Mouse (Mus musculus) liver, embryonic 14.5 days (tissue): Measurements from ENCODE around the gene Denr. TPM values are rescaled to one million over a fixed set of nuclear protein-coding genes. Genes with fewer than 3 reads are reported as not detected.
A peak's percentile ranks its signal among the peaks of the same experiment; 100 is the strongest.

Experiments used
- ATAC-seq: fragments of 200-750 bp; cut with Nextera tagmentation; 2 replicates; pipeline ENCODE4 v1.8.0; 2017; ENCODE audit warnings: moderate number of reproducible peaks, mild to moderate bottlenecking, moderate library complexity; ENCODE audit not compliant: insufficient read depth
- DNase-seq, 3 experiments: peaks; one replicate each; pipeline ENCODE4 v3.0.0-alpha.2; 2012 to 2013; ENCODE audit warnings: low read depth in 3 of 3, low spot score in 3 of 3
- H3K27ac ChIP-seq: fragments of 300-500 bp; sonication (generic); 2 replicates; pipeline ENCODE4 v1.5.1; 2014; ENCODE audit warnings: moderate library complexity, mild to moderate bottlenecking, control low read depth, inconsistent platforms
- H3K27me3 ChIP-seq: fragments of 300-500 bp; sonication (generic); 2 replicates; pipeline ENCODE4 v1.6.1; 2014; ENCODE audit warnings: mild to moderate bottlenecking, low read length, moderate library complexity; ENCODE audit not compliant: control insufficient read depth, insufficient read depth
- H3K36me3 ChIP-seq: fragments of 300-500 bp; sonication (generic); replicated peaks from 2 replicates; pipeline ENCODE4 v1.6.1; 2014; ENCODE audit warnings: low read depth; ENCODE audit not compliant: control insufficient read depth, insufficient read depth
- H3K4me1 ChIP-seq, 2 experiments: fragments of 200-500 bp in 1 of 2; fragments of 300-500 bp in 1 of 2; sonication (generic) in 1 of 2; replicated peaks; 2 replicates each; pipeline ENCODE4 v1.6.1; 2012 to 2014; ENCODE audit warnings: antibody characterized with exemption in 1 of 2, inconsistent platforms in 1 of 2, low read length in 1 of 2; ENCODE audit not compliant: control insufficient read depth in 2 of 2, insufficient read depth in 2 of 2
- H3K4me2 ChIP-seq: fragments of 300-500 bp; sonication (generic); 2 replicates; pipeline ENCODE4 v1.6.1; 2014; ENCODE audit warnings: low read depth, mild to moderate bottlenecking, control low read depth, moderate library complexity
- H3K4me3 ChIP-seq, 2 experiments: fragments of 200-500 bp in 1 of 2; fragments of 300-500 bp in 1 of 2; sonication (generic) in 1 of 2; 2 replicates each; pipeline ENCODE4 v1.5.1; 2012 to 2014; ENCODE audit warnings: low read depth in 2 of 2, low read length in 2 of 2, mild to moderate bottlenecking in 2 of 2, control low read depth in 1 of 2, inconsistent platforms in 1 of 2, moderate library complexity in 1 of 2; ENCODE audit not compliant: insufficient read depth in 1 of 2
- H3K9ac ChIP-seq: fragments of 300-500 bp; sonication (generic); replicated peaks from 2 replicates; pipeline ENCODE4 v1.6.1; 2014; ENCODE audit warnings: mild to moderate bottlenecking, control low read depth, moderate library complexity
- H3K9me3 ChIP-seq: fragments of 300-500 bp; sonication (generic); 2 replicates; pipeline ENCODE4 v1.6.1; 2016; ENCODE audit warnings: low read length, mixed read lengths; ENCODE audit not compliant: control insufficient read depth
- CTCF ChIP-seq: IDR thresholded peaks from 2 replicates; pipeline ENCODE4 v1.5.1; 2016; ENCODE audit warnings: antibody characterized with exemption, low read depth, control low read depth
- EP300 ChIP-seq: IDR thresholded peaks from 2 replicates; pipeline ENCODE4 v1.6.1; 2016; ENCODE audit warnings: antibody characterized with exemption, low read depth
- WGBS: fragments of 180-500 bp; shearing (Covaris S2); extraction: QIAGEN DNeasy Blood & Tissue Kit; methylation state at CpG from one replicate; pipeline ENCODE4 v1.1.7; 2014; ENCODE audit not compliant: insufficient replicate concordance; 5-methylcytosine and 5-hydroxymethylcytosine counted together
- polyA plus RNA-seq, 2 experiments: library from polyadenylated mRNA; depleted of rRNA in 1 of 2; stranded (reverse) in 1 of 2; unstranded in 1 of 2; fragments of >200 nt; fragmentation: Nextera tagmentation in 1 of 2; extraction: Ambion mirVana in 1 of 2; gene quantifications; 2 replicates each; pipeline versions ENCODE4 v1.2.1 to v1.2.3; 2012 to 2014

The Denr gene
- polyA plus RNA-seq, 2 experiments, result 17.5 to 43.0 TPM

- ATAC-seq (no peak), DNase-seq (no peak)
- Histone ChIP-seq H3K4me3 (no peak overlapping the region), H3K36me3 (no peaks in the 10 kb centered on the region), H3K9ac (no peak overlapping the region), H3K27ac (no peak overlapping the region), H3K4me2 (no peak overlapping the region), H3K27me3 (no peaks in the 10 kb centered on the region), H3K4me1 (peaks cover 0 to 2% of the 10 kb centered on the region in 2 experiments; a peak in 1 of 4 replicates), H3K9me3 (no peaks in the 10 kb centered on the region)
- WGBS, result 59% methylated on average over 5 of the region's 5 CpGs
- no peak for TF ChIP-seq EP300
- no peak for TF ChIP-seq CTCF
Measured at GRCm38 (mm10) chr5:123890987-123891386, 16.0 kb upstream of the Denr start.

- Histone ChIP-seq H3K27ac (no peak overlapping the region), H3K4me1 (peaks cover 0 to 2% of the 10 kb centered on the region in 2 experiments; a peak in 1 of 4 replicates), H3K4me3 (no peak overlapping the region), H3K9me3 (no peaks in the 10 kb centered on the region), H3K36me3 (no peaks in the 10 kb centered on the region), H3K4me2 (no peak overlapping the region), H3K27me3 (no peaks in the 10 kb centered on the region), H3K9ac (no peak overlapping the region)
- no peak for ATAC-seq
- DNase-seq, result peak in 2 of 3 experiments; percentile 37 to 44
- TF ChIP-seq CTCF (no peak), EP300 (no peak)
- WGBS, result 16% methylated on average over 6 of the region's 6 CpGs
Measured at GRCm38 (mm10) chr5:123891669-123892068, 15.3 kb upstream of the Denr start.

DNA sequence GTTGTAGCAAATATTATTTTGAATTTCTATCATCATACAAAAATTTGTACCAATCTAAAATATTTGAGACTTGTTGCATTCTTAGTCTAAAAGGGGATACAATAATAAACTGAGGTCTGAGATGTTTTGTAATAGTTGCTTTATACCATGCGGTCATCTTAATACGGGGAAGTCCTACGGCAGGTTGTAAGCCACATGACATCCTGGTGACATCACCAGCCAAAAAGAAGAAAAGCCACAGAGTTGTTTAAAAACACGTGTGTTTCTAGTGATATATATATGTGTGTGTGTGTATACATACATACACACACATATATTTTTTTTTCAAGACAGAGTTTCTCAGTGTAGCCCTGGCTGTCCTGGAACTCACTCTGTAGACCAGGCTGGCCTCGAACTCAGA is 13.5 kb upstream of the Denr start:
- TF ChIP-seq EP300 (no peak), CTCF (no peak)
- 55% methylated on average over 5 of the region's 5 CpGs for WGBS
- no peak for DNase-seq
- ATAC-seq, result no peak
- no peaks in the 10 kb centered on the region for H3K27me3 ChIP-seq
- no peak overlapping the region for H3K4me3 ChIP-seq
- no peaks in the 10 kb centered on the region for H3K9me3 ChIP-seq
- peaks cover 0 to 2% of the 10 kb centered on the region in 2 experiments; a peak in 1 of 4 replicates for H3K4me1 ChIP-seq
- H3K9ac ChIP-seq, result no peak overlapping the region
- H3K4me2 ChIP-seq, result no peak overlapping the region
- no peak overlapping the region for H3K27ac ChIP-seq
- no peaks in the 10 kb centered on the region for H3K36me3 ChIP-seq

DNA sequence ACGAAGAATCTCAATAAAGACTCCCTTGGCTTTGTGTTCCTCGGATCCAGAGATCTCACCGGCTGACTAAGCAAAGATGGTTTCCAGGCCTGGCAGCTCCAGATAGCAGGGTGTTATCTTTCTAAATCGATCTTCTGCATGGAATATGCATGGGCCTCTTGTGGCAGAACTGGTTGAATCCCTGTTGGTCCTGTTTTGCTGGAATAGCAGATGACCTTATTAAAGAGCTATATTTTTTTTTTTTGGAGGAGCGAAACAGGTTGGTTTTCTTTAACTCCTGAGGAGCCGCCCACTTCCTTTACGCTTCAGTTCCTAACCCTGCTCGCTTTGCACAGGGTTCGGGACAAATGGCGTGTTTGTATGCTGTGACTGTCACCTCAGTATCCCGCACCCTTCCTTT is 10.6 kb upstream of the Denr start:
- Histone ChIP-seq H3K36me3 (no peaks in the 10 kb centered on the region), H3K9me3 (no peaks in the 10 kb centered on the region), H3K27ac (no peak overlapping the region), H3K4me3 (no peak overlapping the region), H3K9ac (no peak overlapping the region), H3K27me3 (no peaks in the 10 kb centered on the region), H3K4me1 (peaks cover 0 to 2% of the 10 kb centered on the region in 2 experiments; a peak in 1 of 4 replicates), H3K4me2 (no peak overlapping the region)
- DNase-seq, result no peak
- WGBS, result 61% methylated on average over 11 of the region's 11 CpGs
- TF ChIP-seq EP300 (no peak), CTCF (no peak)
- ATAC-seq, result no peak

- DNase-seq (no peak), ATAC-seq (no peak)
- no peaks in the 10 kb centered on the region for H3K27me3 ChIP-seq
- no peaks in the 10 kb centered on the region for H3K36me3 ChIP-seq
- WGBS, result 40% methylated on average over 13 of the region's 13 CpGs
- no peak for TF ChIP-seq CTCF
- no peaks in the 10 kb centered on the region for H3K4me1 ChIP-seq
- H3K27ac ChIP-seq, result no peak overlapping the region
- no peak overlapping the region for H3K4me2 ChIP-seq
- H3K9me3 ChIP-seq, result no peaks in the 10 kb centered on the region
- H3K4me3 ChIP-seq, result no peak overlapping the region
- H3K9ac ChIP-seq, result no peak overlapping the region
Measured at GRCm38 (mm10) chr5:123897352-123897751, 9.6 kb upstream of the Denr start.
